Mouse (Mus musculus) neural tube, embryonic 12.5 days (tissue): ENCODE data around the gene Stk17b. TPM values are rescaled to one million over a fixed set of nuclear protein-coding genes. Genes with fewer than 3 reads are reported as not detected.
A peak's percentile ranks its signal among the peaks of the same experiment; 100 is the strongest.

Source experiments
- ATAC-seq: fragments of 200-750 bp; cut with Nextera tagmentation; 2 replicates; pipeline ENCODE4 v1.8.0; 2017; ENCODE audit warnings: low read depth, mild to moderate bottlenecking, moderate TSS enrichment, moderate library complexity; ENCODE audit not compliant: low FRiP score
- H3K27ac ChIP-seq: fragments of 300-500 bp; sonication (generic); 2 replicates; pipeline ENCODE4 v1.5.1; 2016
- H3K27me3 ChIP-seq: fragments of 300-500 bp; sonication (generic); replicated peaks from 2 replicates; pipeline ENCODE4 v1.6.1; 2016; ENCODE audit warnings: mild to moderate bottlenecking
- H3K36me3 ChIP-seq: fragments of 300-500 bp; sonication (generic); 2 replicates; pipeline ENCODE4 v1.6.1; 2016; ENCODE audit warnings: mild to moderate bottlenecking
- H3K4me1 ChIP-seq: fragments of 300-500 bp; sonication (generic); 2 replicates; pipeline ENCODE4 v1.6.1; 2016
- H3K4me2 ChIP-seq: fragments of 300-500 bp; sonication (generic); replicated peaks from 2 replicates; pipeline ENCODE4 v1.6.1; 2016; ENCODE audit warnings: mild to moderate bottlenecking
- H3K4me3 ChIP-seq: fragments of 300-500 bp; sonication (generic); 2 replicates; pipeline ENCODE4 v1.5.1; 2016
- H3K9ac ChIP-seq: fragments of 300-500 bp; sonication (generic); 2 replicates; pipeline ENCODE4 v1.6.1; 2016; ENCODE audit warnings: mild to moderate bottlenecking
- H3K9me3 ChIP-seq: fragments of 300-500 bp; sonication (generic); 2 replicates; pipeline ENCODE4 v1.6.1; 2016; ENCODE audit warnings: mild to moderate bottlenecking
- WGBS: fragments of 180-500 bp; shearing (Covaris S2); methylation state at CpG from one replicate; pipeline ENCODE4 v1.1.7; 2016; 5-methylcytosine and 5-hydroxymethylcytosine counted together
- polyA plus RNA-seq: library from polyadenylated mRNA; unstranded; fragments of >200 nt; fragmentation: Nextera tagmentation; extraction: Ambion mirVana; gene quantifications from 2 replicates; pipeline ENCODE4 v1.2.1, GENCODE M21; 2016

Stk17b gene
- polyA plus RNA-seq, 1 experiment from 2014 or later = 12.0 TPM

DNA sequence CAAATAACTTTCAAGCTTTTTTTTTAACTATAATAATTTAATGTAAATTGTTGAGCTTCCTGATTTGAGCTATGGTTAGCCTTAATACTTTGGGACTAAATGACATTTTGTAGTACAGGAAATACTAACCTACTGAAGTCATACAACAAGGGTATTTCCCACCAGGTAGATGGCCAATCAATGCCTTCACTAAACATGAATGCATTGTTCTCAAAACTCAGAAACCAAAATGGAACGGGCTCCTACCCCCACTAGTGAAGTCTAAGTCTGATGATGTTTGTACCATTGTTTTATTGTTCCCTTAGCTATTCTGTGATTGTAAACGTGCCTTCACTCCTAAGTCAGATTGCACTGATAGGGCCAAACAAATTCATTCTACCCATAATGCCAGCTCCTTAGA lies 23.2 kb upstream of the Stk17b start:
- ATAC-seq = no peak
- no peak overlapping the region for H3K4me2 ChIP-seq
- H3K36me3 ChIP-seq = no peaks in the 10 kb centered on the region
- H3K4me3 ChIP-seq = no peak overlapping the region
- no peak overlapping the region for H3K9ac ChIP-seq
- no peaks in the 10 kb centered on the region for H3K27me3 ChIP-seq
- H3K9me3 ChIP-seq = no peaks in the 10 kb centered on the region
- H3K27ac ChIP-seq = no peak overlapping the region
- no peaks in the 10 kb centered on the region for H3K4me1 ChIP-seq
- WGBS = 67% methylated on average over 2 of the region's 2 CpGs

GRCm38 (mm10) chr1:53797811-53798210 lies 12.8 kb upstream of the Stk17b start:
- no peaks in the 10 kb centered on the region for H3K36me3 ChIP-seq
- H3K4me2 ChIP-seq = no peak overlapping the region
- ATAC-seq = no peak
- H3K27ac ChIP-seq = no peak overlapping the region
- no peaks in the 10 kb centered on the region for H3K9me3 ChIP-seq
- no peak overlapping the region for H3K9ac ChIP-seq
- no peaks in the 10 kb centered on the region for H3K4me1 ChIP-seq
- H3K4me3 ChIP-seq = no peak overlapping the region
- 78% methylated on average over 3 of the region's 3 CpGs for WGBS
- H3K27me3 ChIP-seq = no peaks in the 10 kb centered on the region

GRCm38 (mm10) chr1:53797074-53797473 lies 12.1 kb upstream of the Stk17b start:
- ATAC-seq = no peak
- H3K36me3 ChIP-seq = no peaks in the 10 kb centered on the region
- no peaks in the 10 kb centered on the region for H3K27me3 ChIP-seq
- no peak overlapping the region for H3K27ac ChIP-seq
- H3K9me3 ChIP-seq = no peaks in the 10 kb centered on the region
- H3K9ac ChIP-seq = no peak overlapping the region
- no peaks in the 10 kb centered on the region for H3K4me1 ChIP-seq
- WGBS = 88% methylated on average over 5 of the region's 5 CpGs
- H3K4me2 ChIP-seq = no peak overlapping the region
- no peak overlapping the region for H3K4me3 ChIP-seq

DNA sequence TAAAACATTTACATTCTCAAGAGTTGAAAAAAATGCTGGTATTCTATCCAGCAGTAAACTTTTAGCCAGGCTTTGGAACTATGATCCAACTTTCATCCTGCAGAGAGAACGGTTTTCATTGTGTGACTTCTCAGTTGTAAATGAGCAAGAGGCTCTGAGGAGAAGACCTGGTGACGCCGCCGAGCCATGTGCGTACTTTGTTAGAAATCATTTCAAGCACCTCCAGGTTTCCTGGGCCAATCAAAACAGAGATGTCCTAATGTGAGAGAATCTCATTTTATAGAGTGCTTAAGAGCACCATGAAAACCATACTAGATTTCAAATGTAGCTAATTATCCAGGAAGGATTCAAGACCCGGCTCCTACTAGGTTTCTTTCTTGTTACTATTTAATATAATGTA lies 11.2 kb upstream of the Stk17b start:
- Histone ChIP-seq H3K9me3 (no peaks in the 10 kb centered on the region), H3K4me1 (no peaks in the 10 kb centered on the region), H3K27me3 (no peaks in the 10 kb centered on the region), H3K36me3 (no peaks in the 10 kb centered on the region), H3K9ac (no peak overlapping the region), H3K4me3 (no peak overlapping the region), H3K27ac (no peak overlapping the region), H3K4me2 (no peak overlapping the region)
- WGBS = 86% methylated on average over 6 of the region's 6 CpGs
- no peak for ATAC-seq

GRCm38 (mm10) chr1:53795591-53795990 lies 10.6 kb upstream of the Stk17b start:
- Histone ChIP-seq H3K36me3 (no peaks in the 10 kb centered on the region), H3K27me3 (no peaks in the 10 kb centered on the region), H3K4me2 (no peak overlapping the region), H3K4me3 (no peak overlapping the region), H3K27ac (no peak overlapping the region), H3K9me3 (no peaks in the 10 kb centered on the region), H3K9ac (no peak overlapping the region), H3K4me1 (no peaks in the 10 kb centered on the region)
- WGBS = 88% methylated on average over 4 of the region's 4 CpGs
- no peak for ATAC-seq

GRCm38 (mm10) chr1:53795081-53795480 lies 10.1 kb upstream of the Stk17b start:
- H3K9ac ChIP-seq = no peak overlapping the region
- no peaks in the 10 kb centered on the region for H3K36me3 ChIP-seq
- H3K4me1 ChIP-seq = no peaks in the 10 kb centered on the region
- 95% methylated on average over 5 of the region's 5 CpGs for WGBS
- no peak for ATAC-seq
- no peak overlapping the region for H3K4me3 ChIP-seq
- H3K4me2 ChIP-seq = no peak overlapping the region
- H3K27me3 ChIP-seq = no peaks in the 10 kb centered on the region
- H3K9me3 ChIP-seq = no peaks in the 10 kb centered on the region
- H3K27ac ChIP-seq = no peak overlapping the region

GRCm38 (mm10) chr1:53794279-53794678 lies 9.3 kb upstream of the Stk17b start:
- no peak overlapping the region for H3K4me2 ChIP-seq
- WGBS = 90% methylated on average over 2 of the region's 2 CpGs
- no peak for ATAC-seq
- H3K9me3 ChIP-seq = no peaks in the 10 kb centered on the region
- no peaks in the 10 kb centered on the region for H3K36me3 ChIP-seq
- H3K4me1 ChIP-seq = no peaks in the 10 kb centered on the region
- no peak overlapping the region for H3K9ac ChIP-seq
- H3K27me3 ChIP-seq = no peaks in the 10 kb centered on the region
- H3K27ac ChIP-seq = no peak overlapping the region
- H3K4me3 ChIP-seq = no peak overlapping the region

- 90% methylated on average over 2 of the region's 2 CpGs for WGBS
- H3K27me3 ChIP-seq = no peaks in the 10 kb centered on the region
- no peaks in the 10 kb centered on the region for H3K4me1 ChIP-seq
- no peak overlapping the region for H3K9ac ChIP-seq
- H3K27ac ChIP-seq = no peak overlapping the region
- ATAC-seq = no peak
- no peaks in the 10 kb centered on the region for H3K36me3 ChIP-seq
- no peak overlapping the region for H3K4me2 ChIP-seq
- no peaks in the 10 kb centered on the region for H3K9me3 ChIP-seq
- no peak overlapping the region for H3K4me3 ChIP-seq
Observed at GRCm38 (mm10) chr1:53791343-53791742, 6.3 kb upstream of the Stk17b start.

DNA sequence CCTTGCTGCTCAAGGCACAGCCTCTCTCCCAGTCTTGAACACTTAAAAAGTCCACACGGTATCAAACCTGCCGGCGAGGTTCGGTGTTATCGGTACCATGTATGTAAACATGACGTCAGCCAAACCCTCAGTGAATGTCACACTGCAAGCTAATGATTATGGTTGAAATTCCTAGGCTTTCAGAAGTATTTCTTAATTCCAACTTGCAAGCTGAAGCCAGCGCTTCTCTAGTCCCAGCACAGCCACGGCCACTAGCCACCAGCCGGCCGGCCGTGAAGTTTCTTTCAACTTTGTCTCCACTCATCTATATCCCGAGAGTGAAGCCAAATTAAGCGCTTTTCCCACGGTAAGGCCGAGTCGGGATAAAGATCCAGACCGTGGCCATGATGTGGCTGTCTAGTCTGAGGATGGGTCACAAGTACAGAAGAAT lies 718 bp downstream of the Stk17b start:
- no peaks in the 10 kb centered on the region for H3K36me3 ChIP-seq
- peak overlapping the region; percentile 78 for H3K4me2 ChIP-seq
- H3K4me3 ChIP-seq = peak overlapping the region; percentile 83
- no peaks in the 10 kb centered on the region for H3K9me3 ChIP-seq
- peak; percentile 43 for ATAC-seq
- H3K9ac ChIP-seq = peak overlapping the region; percentile 71
- no peaks in the 10 kb centered on the region for H3K27me3 ChIP-seq
- H3K4me1 ChIP-seq = no peaks in the 10 kb centered on the region; the same call in 1 of the 2 replicates
- under 1% methylated on average over 17 of the region's 17 CpGs for WGBS
- H3K27ac ChIP-seq = no peak overlapping the region

GRCm38 (mm10) chr1:53782956-53783355 lies 2.1 kb downstream of the Stk17b start:
- H3K9ac ChIP-seq = no peak overlapping the region
- H3K9me3 ChIP-seq = no peaks in the 10 kb centered on the region
- ATAC-seq = no peak
- H3K4me1 ChIP-seq = no peaks in the 10 kb centered on the region; the same call in 1 of the 2 replicates
- no peaks in the 10 kb centered on the region for H3K27me3 ChIP-seq
- WGBS = 93% methylated on average over 1 of the region's 1 CpGs
- H3K36me3 ChIP-seq = no peaks in the 10 kb centered on the region
- H3K27ac ChIP-seq = no peak overlapping the region
- H3K4me3 ChIP-seq = no peak overlapping the region
- H3K4me2 ChIP-seq = no peak overlapping the region

DNA sequence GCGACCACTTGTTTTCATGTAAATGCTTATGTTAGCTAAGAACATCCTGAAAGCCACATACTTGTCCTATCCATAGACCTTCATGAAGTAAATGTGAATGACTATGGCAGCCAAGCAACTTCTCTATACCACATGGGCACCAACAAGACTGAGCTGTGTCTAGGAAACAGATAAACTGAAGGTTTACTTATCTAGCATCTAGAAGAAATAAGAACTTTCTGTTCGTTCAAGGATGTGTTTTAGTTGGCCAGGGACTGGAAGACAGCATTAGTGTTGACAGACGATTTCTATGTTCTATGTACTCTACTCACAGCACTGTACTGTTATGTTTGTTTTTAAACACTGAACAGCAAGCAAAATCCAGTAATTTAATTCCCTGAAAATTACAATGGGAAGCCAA lies 2.9 kb downstream of the Stk17b start:
- Histone ChIP-seq H3K9ac (no peak overlapping the region), H3K9me3 (no peaks in the 10 kb centered on the region), H3K36me3 (no peaks in the 10 kb centered on the region), H3K27ac (no peak overlapping the region), H3K4me1 (no peaks in the 10 kb centered on the region; the same call in 1 of the 2 replicates), H3K27me3 (no peaks in the 10 kb centered on the region), H3K4me2 (no peak overlapping the region), H3K4me3 (no peak overlapping the region)
- ATAC-seq = no peak
- WGBS = 87% methylated on average over 3 of the region's 3 CpGs

- H3K9ac ChIP-seq = no peak overlapping the region
- ATAC-seq = no peak
- no peak overlapping the region for H3K27ac ChIP-seq
- no peak overlapping the region for H3K4me3 ChIP-seq
- H3K27me3 ChIP-seq = no peaks in the 10 kb centered on the region
- H3K4me2 ChIP-seq = no peak overlapping the region
- H3K9me3 ChIP-seq = no peaks in the 10 kb centered on the region
- H3K4me1 ChIP-seq = no peaks in the 10 kb centered on the region; the same call in 1 of the 2 replicates
- no peaks in the 10 kb centered on the region for H3K36me3 ChIP-seq
- 84% methylated on average over 1 of the region's 1 CpGs for WGBS
Observed at GRCm38 (mm10) chr1:53781311-53781710, 3.7 kb downstream of the Stk17b start.

DNA sequence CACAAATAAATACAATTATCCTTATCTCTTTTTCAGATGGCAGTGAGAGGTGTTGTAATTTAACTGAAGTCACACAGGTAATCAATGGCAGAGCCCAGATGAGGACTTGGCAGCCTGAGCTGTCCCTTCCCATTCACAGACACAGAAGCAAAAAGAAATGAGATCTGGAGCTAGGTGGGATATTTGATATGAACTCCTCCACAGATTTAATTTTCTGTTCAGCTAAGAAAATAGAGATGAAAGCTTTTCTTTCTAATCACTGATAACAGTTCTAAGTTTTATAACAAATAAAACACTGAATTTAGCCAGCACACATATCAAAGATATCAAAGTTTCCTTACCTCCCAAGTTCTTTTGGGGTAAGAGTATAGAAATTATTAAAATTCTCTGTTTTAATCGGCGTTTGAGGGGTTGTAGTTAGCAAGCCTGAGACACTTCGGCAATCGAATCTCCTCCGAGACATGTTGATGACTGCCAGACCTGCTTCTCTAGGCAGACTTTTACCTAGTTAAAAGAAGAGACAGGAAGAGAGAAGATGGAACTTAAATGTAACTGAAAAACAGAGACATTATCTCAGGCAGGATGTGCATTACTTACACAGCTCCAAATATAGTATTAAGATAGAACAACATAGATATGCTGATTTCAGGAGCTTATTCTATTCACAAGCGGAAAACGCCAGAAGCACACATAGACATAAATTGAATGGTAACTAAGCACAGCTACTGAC lies 8.7 kb downstream of the Stk17b start:
- Histone ChIP-seq H3K9me3 (no peaks in the 10 kb centered on the region), H3K4me3 (no peak overlapping the region), H3K4me1 (no peaks in the 10 kb centered on the region), H3K36me3 (no peaks in the 10 kb centered on the region), H3K27me3 (no peaks in the 10 kb centered on the region), H3K9ac (no peak overlapping the region), H3K4me2 (no peak overlapping the region), H3K27ac (no peak overlapping the region)
- WGBS = 95% methylated on average over 7 of the region's 7 CpGs
- ATAC-seq = no peak
